Mouse (Mus musculus) A20 (cell line): ENCODE results near the gene Esyt2.
A peak's percentile ranks its signal among the peaks of the same experiment; 100 is the strongest.

Experiments
- DNase-seq: peaks from one replicate; pipeline ENCODE4 v3.0.0-alpha.2; 2011; ENCODE audit warnings: low read depth, low spot score

Gene Esyt2

DNA sequence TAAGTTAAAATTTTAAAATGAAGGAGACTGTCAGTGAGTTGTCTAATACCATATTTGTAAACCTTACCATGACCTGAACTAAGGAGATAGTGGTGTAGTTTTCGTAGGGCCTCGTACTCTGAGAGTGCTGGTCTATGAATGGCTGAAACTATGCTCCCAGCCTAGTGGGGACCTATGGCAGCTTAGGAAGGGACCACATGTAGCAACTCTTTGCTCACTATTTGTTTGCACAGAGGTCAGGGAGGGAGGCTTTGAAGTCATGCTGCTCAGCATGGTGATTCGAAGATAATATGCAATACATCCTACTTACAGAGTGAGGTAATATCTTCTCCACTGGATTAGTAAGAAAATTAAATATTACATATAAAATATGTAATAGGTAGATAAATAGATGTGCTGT is 73.7 kb downstream of the Esyt2 start:
- DNase-seq = no peak

DNA sequence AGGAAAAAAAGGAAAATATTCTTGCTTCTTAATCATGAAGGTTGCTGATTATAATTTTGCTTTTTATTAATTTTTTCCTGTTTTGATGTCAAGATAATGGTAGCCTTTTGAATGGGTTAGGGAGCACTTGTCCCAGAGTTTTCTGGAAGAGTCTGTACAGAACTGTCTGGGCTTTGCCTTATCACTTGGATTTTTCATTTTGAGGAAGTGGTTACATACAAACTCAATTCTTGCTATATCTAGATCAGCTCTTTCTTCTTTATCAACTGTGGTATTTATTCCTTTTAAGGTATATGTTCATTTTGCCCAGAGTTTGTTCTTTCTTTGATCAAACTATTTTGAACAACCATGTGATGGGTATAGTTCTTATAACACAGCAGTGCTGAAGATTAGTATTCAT is 81.1 kb downstream of the Esyt2 start:
- DNase-seq = no peak

- DNase-seq = no peak
Measured at GRCm38 (mm10) chr12:116366900-116367299, 85.9 kb downstream of the Esyt2 start.

DNA sequence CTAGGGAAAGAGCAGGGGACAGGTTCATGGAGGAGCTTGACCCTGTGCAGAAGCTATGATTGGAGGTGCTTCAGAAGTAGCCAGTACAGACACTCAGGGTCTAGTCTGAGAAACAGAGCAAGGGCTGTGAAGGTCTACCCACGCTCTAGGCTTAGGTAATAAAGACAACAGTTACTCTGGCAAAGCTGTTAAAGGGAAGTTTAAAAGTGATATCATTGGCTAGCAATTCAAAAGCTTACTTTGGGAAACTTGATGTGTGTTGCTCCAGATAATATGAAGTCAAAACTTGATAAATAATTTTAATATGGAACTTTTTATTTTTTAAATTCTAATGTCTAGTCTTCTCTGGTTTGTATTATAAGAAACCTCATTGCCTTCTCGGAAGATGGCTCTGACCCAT is 86.3 kb downstream of the Esyt2 start:
- DNase-seq = no peak

DNA sequence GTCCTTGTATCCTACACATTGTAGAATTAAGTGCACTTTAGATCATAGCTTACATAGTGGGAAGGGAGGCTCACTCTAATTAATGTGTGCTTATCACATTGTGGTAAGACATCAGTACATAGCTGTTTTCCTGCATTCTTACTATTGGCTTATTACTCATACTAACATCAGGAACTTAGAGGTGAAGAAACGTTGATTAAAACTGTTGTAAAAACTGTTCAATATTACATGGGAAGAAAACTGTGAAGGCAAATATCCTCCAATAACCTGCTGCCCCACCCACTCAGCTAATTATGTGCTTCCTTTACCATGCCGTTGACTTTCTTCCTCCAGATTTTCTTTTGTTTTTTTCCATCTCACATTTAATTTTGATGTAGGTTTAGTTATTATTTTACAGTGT is 87.9 kb downstream of the Esyt2 start:
- no peak for DNase-seq

DNA sequence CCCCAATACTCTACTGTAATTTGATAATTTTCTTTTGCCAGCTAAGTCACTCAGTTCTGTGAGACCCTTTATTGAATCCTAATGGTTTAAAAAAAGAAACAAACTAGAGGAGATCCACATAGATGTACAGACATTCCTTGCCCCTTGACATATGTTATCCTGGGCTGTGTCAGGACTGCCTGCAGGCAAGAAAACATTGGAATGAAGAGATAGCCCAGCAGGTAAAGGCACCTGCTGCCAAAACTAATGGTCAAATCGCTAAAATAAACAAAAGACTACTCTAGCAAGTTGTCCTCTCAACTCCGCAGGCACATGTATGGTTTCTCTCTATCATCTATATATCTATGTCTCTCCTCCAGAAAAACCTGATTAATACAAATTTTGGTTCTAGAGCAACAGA is 102.1 kb downstream of the Esyt2 start:
- DNase-seq = no peak

DNA sequence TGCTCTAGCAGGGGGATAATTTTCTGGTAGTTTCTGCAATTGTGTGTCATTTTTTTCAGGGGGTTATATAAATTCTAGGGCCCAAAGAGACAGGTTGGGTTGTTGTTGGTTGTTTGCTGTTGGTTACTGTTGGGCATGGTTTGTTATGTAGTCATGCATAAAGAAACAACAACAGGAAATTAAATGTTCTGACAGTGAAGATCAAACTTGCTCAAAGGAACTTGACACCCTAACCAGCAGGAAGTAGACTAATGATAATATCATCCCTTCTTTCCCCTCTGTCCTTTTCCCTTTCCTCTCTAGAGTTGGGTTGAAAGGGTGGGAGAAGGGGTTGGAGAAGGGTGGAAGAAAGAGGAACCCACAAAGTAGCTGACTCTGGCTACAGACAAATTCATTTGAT is 103.0 kb downstream of the Esyt2 start:
- no peak for DNase-seq

- DNase-seq = no peak
Measured at GRCm38 (mm10) chr12:116386802-116387201, 105.8 kb downstream of the Esyt2 start.

DNA sequence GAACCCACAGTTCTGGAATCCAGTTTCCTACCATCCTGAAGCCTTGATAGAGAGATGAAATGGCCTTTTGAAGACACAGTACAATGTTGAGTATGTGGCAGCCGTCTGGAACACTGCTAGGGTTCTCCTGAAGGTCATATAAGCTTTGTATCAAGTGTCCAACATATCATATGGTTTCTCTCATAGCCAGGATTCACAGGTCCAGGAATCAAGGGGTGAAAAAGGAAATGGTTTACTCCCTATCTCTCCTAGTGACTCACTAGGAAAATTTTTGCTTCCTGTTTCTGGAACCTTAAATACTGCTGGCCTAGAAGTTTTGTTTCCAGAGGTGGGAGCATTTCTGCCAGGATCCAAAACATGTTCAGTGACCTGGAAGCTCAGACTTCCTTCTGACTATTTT is 108.9 kb downstream of the Esyt2 start:
- no peak for DNase-seq

GRCm38 (mm10) chr12:116394327-116394726 is 113.3 kb downstream of the Esyt2 start:
- no peak for DNase-seq

GRCm38 (mm10) chr12:116395312-116395711 is 114.3 kb downstream of the Esyt2 start:
- no peak for DNase-seq

GRCm38 (mm10) chr12:116396072-116396695 is 115.2 kb downstream of the Esyt2 start:
- no peak for DNase-seq

DNA sequence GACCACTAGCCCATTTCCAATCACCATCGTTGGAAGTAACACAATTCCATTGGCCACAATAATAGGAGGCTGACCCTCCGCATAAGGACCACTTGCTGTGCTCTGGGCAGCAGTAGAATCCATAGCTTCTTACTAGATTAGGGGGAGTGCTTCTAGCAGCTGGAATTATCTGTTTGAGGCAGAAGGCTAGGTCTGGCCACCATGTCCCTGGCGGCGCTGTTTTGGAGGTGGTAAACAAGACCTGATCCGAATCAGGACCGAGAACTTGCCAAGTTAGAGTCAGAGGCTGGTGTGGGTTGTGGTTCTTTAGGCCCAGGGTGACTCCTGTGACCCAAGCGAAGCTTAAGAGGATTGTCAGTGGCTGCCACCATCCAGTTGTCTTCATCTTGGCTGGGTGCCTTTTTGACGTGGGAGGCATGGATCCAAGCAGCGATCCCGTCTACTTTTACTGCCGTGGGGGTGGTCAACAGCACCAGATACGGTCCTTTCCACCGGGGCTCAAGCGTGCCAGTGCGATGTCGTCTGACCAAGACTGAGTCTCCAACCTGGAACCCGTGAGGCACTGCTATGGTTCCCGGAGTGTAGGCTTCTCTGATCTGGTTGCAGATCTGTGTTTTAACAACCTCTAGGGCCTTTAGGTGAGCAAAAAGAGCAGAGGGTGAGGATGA is 123.2 kb downstream of the Esyt2 start:
- no peak for DNase-seq

DNA sequence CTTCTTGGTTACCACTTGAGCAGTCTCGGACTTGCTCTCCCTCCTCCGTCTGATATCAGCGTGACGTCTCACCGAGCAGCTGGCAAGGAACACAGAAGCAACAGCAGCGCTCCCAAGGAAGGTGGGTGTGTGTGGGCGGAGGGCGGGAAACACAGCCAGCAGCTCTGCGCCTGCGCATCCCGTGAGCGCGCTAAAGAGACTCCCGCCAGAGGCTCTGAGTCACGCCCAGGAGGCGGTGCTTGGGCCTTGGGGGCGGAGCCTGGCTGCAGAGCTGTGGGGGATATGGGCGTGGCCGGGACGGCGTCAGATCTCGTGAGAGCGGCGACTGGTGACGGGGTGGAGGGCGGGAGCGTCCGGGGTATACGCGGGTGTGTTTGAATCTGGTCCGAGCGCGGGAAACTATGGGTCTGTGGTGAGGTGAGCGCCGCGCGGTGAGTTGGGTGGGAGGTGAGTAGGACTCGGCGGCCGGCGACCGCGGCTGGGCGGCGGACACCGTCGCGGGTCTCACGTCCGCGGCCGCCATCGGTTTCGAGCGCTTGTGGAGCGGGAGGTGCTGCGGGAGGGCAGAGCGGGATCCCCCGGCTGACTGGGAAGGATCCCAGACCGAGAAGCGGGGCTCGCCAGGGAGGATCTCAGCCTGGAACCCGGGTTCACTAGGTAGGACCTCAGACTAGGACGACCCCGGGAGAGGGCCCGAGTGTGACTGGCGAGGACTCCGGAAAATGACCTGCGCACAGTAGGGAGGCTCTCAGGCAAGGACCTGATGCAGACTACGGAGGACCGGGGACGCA is 124.2 kb downstream of the Esyt2 start, which contains the start of gene Ncapg2:
Gene Ncapg2, plus strand, starts transcription at position 358 of the 791 bp plus-strand sequence.
- DNase-seq = peak; percentile 99

DNA sequence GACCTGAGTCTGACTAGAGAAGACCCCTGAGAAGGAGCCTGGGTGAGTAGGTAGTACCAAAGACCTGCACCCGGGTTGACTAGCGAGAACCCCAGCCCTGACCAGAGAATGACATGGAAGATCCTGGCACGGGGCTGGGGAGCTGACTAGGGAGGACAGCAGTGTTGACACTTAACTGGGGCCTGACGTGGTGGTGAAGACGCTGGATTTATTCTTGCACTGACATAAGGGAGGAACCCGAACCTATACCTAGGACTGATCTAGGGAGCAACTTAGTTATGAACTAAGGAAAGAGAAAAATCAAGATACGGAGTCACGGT is 124.8 kb downstream of the Esyt2 start:
- DNase-seq = peak; percentile 68

GRCm38 (mm10) chr12:116407883-116408282 is 126.9 kb downstream of the Esyt2 start:
- no peak for DNase-seq

- DNase-seq = no peak
Measured at GRCm38 (mm10) chr12:116414941-116415340, 133.9 kb downstream of the Esyt2 start.

- peak; percentile 36 for DNase-seq
Measured at GRCm38 (mm10) chr12:116416514-116416913, 135.5 kb downstream of the Esyt2 start.

DNA sequence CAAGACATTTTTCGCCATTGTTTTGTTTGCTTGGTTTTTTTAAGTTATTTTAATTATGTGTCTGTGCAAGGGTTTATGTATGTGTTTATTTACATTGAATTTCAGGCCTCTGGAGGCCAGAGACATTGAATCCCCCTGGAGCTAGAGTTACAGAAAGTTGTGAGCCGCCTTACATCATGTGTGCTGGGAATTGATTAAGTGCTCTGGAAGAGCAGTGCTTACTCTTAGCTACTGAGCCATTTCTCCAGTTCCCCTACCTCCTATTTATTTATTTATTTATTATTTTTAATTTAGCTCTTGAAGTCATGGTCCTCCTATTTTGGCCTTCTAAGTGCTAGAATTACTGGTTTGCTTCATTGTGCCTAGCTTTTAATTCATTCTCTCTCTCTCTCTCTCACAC is 140.7 kb downstream of the Esyt2 start:
- no peak for DNase-seq

DNA sequence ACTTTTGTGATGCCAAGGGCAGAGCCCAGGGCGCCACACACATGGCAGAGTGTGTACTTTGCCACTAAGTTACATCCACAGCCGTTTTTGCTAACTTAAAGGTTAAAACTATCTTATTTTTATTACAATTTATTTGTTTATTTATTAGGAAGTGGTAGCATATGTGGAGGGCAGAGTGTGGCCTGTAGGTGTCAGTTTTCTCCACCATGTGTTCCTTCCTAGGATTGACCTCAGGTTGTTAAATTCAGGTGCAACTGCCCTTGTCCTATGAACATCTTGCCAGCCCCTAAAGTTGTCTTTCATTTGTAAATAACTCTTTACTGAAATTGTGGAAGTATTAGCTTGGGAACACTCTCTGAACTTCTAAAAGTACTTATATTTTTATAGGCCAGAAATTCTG is 144.4 kb downstream of the Esyt2 start:
- peak; percentile 38 for DNase-seq

DNA sequence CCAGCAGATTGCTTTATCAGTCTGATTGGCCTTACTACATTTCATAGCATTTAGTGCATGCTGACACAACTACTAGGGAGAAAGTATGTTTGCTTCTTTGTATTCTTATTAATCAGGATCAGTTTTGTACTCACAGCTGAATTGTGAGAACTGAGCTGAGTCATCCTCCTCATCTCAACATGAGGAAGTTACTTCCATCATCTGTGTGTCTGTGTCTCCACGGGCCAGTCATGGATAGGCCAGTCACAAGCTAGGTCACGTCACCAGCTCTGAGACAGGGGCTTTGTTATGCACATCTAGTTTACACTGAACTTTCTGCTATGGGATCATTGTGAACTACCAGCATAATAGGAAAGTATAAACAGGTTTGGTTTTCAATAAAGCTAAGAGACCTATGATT is 152.7 kb downstream of the Esyt2 start:
- no peak for DNase-seq

GRCm38 (mm10) chr12:116435232-116435631 is 154.2 kb downstream of the Esyt2 start:
- no peak for DNase-seq

DNA sequence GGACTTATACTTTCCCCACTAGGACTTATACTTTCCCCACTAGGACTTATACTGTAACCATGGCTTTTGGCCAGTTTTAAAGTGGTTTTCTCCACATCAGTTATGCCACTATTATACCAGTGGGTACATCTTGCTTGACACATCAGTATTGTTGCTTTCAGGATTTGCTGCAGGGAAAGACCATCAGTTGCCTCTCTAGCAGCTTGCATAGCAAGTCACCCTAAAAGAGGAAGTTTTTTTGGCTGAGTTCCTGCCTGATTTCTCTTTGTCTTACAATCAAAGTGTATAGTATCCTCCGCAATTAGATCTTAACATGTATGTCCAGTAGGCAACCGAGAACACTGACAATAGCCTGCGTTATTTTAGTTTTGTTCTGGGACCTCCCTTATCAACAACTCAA is 155.1 kb downstream of the Esyt2 start:
- no peak for DNase-seq
